Mouse (Mus musculus) hindbrain, embryonic 11.5 days (tissue): Measurements from ENCODE around the gene Gm9044. TPM values are rescaled to one million over a fixed set of nuclear protein-coding genes. Genes with fewer than 3 reads are reported as not detected.
"Not testable (repeated sequence)": the region's sequence is repeated elsewhere in the genome, so short reads cannot be mapped to it uniquely, and the experiment has no call there.

Source experiments
- ATAC-seq: fragments of 200-750 bp; cut with Nextera tagmentation; 2 replicates; pipeline ENCODE4 v1.8.0; 2017; ENCODE audit warnings: mild to moderate bottlenecking, moderate TSS enrichment, moderate library complexity; ENCODE audit not compliant: low FRiP score
- DNase-seq: peaks from one replicate; pipeline ENCODE4 v3.0.0-alpha.2; 2015; ENCODE audit warnings: low spot score
- H3K27ac ChIP-seq: fragments of 300-500 bp; sonication (generic); 2 replicates; pipeline ENCODE4 v1.5.1; 2014; ENCODE audit warnings: mild to moderate bottlenecking, low read depth, low read length
- H3K27me3 ChIP-seq: fragments of 300-500 bp; sonication (generic); 2 replicates; pipeline ENCODE4 v1.6.1; 2014; ENCODE audit warnings: mild to moderate bottlenecking, low read length, moderate library complexity, mixed read lengths; ENCODE audit not compliant: control insufficient read depth, insufficient read depth
- H3K36me3 ChIP-seq: fragments of 300-500 bp; sonication (generic); 2 replicates; pipeline ENCODE4 v1.6.1; 2014; ENCODE audit warnings: mild to moderate bottlenecking, low read length, moderate library complexity, mixed read lengths; ENCODE audit not compliant: control insufficient read depth, insufficient read depth
- H3K4me1 ChIP-seq: fragments of 300-500 bp; sonication (generic); replicated peaks from 2 replicates; pipeline ENCODE4 v1.6.1; 2014; ENCODE audit warnings: low read length, mixed read lengths; ENCODE audit not compliant: control insufficient read depth, insufficient read depth
- H3K4me2 ChIP-seq: fragments of 300-500 bp; sonication (generic); replicated peaks from 2 replicates; pipeline ENCODE4 v1.6.1; 2014; ENCODE audit warnings: mild to moderate bottlenecking, low read depth, low read length
- H3K4me3 ChIP-seq: fragments of 300-500 bp; sonication (generic); 2 replicates; pipeline ENCODE4 v1.5.1; 2014; ENCODE audit warnings: low read depth, low read length
- H3K9ac ChIP-seq: fragments of 300-500 bp; sonication (generic); 2 replicates; pipeline ENCODE4 v1.6.1; 2014; ENCODE audit warnings: low read depth, low read length
- H3K9me3 ChIP-seq: fragments of 300-500 bp; sonication (generic); 2 replicates; pipeline ENCODE4 v1.6.1; 2016; ENCODE audit warnings: low read length; ENCODE audit not compliant: control insufficient read depth
- WGBS: fragments of 180-500 bp; shearing (Covaris S2); extraction: QIAGEN DNeasy Blood & Tissue Kit; methylation state at CpG from one replicate; pipeline ENCODE4 v1.1.7; 2014; 5-methylcytosine and 5-hydroxymethylcytosine counted together
- polyA plus RNA-seq: library from polyadenylated mRNA; unstranded; fragments of >200 nt; fragmentation: Nextera tagmentation; extraction: Ambion mirVana; gene quantifications from 2 replicates; pipeline ENCODE4 v1.2.1, GENCODE M21; 2014

Gm9044 gene
- not detected in 2 replicates for polyA plus RNA-seq

DNA sequence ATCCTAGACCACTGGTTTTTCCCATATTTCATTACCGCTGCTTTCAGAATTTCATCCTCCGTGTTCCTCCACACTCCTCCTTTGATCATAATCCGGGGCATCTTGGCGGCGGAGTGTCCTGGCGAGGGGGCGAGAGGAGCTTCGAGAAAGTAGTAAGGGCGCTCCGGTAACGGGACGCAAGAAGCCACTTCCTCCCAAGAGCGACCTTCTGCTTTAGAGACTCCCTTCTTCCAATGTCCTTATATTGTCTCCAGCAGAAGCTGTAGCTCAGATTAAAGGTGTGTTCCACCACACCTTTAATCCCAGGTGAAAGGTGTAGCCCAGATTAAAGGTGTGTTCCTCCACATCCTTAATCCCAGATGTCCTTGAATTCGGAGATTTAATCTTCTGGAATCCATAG, at the start of gene Gm9044:
Gene Gm9044 (minus strand): TSS at position 101 of the 400 bp plus-strand sequence.
- not testable (repeated sequence) for H3K4me3 ChIP-seq, DNase-seq, H3K4me2 ChIP-seq, H3K27me3 ChIP-seq, H3K27ac ChIP-seq, H3K4me1 ChIP-seq, ATAC-seq, H3K9me3 ChIP-seq, H3K9ac ChIP-seq, H3K36me3 ChIP-seq
- WGBS: no CpG with 5 or more reads among the region's 14 CpGs

DNA sequence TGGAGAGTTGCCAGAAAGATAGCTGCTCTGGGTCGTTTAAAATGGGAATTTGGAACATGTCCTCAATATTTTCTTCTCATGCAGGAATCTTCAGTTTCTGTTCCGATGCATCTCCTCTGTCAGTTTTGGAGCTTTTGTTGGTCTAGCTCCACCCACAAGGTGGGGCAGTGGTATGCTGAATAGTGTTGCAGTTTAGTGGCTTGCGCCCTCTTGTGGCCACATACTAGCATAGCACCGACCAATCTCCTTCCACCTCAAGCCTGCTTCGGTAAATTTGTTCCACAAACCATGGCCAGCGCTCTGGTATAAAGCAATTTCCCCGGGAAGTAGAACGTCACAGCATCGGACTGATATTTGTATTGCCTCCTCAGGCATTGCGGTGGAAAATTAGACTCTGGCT, 38.2 kb upstream of the Gm9044 start:
- Histone ChIP-seq H3K9ac (no peak overlapping the region), H3K4me2 (peak overlapping the region; percentile 15; the same call in 1 of the 2 replicates), H3K4me1 (no peaks in the 10 kb centered on the region), H3K36me3 (no peaks in the 10 kb centered on the region), H3K27me3 (no peaks in the 10 kb centered on the region), H3K4me3 (no peak overlapping the region), H3K27ac (no peak overlapping the region), H3K9me3 (no peaks in the 10 kb centered on the region)
- peak; percentile 93 for ATAC-seq
- peak; percentile 91 for DNase-seq
- WGBS: 11% methylated on average over 10 of the region's 10 CpGs

DNA sequence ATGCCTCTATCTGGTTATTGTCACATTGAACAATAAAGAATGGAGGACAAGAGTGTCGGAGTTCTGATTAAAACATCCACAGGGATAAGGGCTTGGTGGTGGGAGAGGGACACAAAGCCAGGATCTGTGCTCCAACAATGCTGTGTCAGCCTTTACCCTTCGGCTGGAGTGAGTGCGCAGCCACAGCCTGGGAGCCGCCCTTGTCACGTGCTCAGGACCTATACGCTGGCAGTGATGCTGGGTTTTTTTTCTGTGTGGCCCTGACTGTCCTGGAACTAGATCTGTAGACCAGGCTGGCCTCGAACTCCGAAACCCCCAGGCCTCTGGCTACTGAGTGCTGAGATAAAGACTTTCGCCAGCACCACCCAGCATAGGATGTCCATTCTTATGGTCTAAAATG, 37.3 kb upstream of the Gm9044 start:
- DNase-seq (no peak), ATAC-seq (no peak)
- no peaks in the 10 kb centered on the region for H3K27me3 ChIP-seq
- 90% methylated on average over 9 of the region's 9 CpGs for WGBS
- H3K4me3 ChIP-seq: no peak overlapping the region
- H3K27ac ChIP-seq: no peak overlapping the region
- no peaks in the 10 kb centered on the region for H3K9me3 ChIP-seq
- H3K36me3 ChIP-seq: no peaks in the 10 kb centered on the region
- no peak overlapping the region for H3K9ac ChIP-seq
- H3K4me2 ChIP-seq: no peak overlapping the region
- no peaks in the 10 kb centered on the region for H3K4me1 ChIP-seq

DNA sequence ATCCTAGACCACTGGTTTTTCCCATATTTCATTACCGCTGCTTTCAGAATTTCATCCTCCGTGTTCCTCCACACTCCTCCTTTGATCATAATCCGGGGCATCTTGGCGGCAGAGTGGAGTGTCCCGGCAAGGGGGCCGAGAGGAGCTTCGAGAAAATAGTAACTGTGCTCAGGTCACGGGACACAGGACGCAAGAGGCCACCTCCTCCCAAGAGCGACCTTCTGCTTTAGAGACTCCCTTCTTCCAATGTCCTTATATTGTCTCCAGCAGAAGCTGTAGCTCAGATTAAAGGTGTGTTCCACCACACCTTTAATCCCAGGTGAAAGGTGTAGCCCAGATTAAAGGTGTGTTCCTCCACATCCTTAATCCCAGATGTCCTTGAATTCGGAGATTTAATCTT, 21.8 kb upstream of the Gm9044 start, which contains the start of gene Gm9049:
Gene Gm9049 (minus strand): TSS at position 101 of the 400 bp plus-strand sequence.
- not testable (repeated sequence) for H3K4me1 ChIP-seq, H3K4me2 ChIP-seq, H3K27me3 ChIP-seq, H3K36me3 ChIP-seq, H3K9me3 ChIP-seq, H3K9ac ChIP-seq, H3K27ac ChIP-seq, ATAC-seq, DNase-seq, H3K4me3 ChIP-seq
- 100% methylated on average over 1 of the region's 11 CpGs for WGBS

DNA sequence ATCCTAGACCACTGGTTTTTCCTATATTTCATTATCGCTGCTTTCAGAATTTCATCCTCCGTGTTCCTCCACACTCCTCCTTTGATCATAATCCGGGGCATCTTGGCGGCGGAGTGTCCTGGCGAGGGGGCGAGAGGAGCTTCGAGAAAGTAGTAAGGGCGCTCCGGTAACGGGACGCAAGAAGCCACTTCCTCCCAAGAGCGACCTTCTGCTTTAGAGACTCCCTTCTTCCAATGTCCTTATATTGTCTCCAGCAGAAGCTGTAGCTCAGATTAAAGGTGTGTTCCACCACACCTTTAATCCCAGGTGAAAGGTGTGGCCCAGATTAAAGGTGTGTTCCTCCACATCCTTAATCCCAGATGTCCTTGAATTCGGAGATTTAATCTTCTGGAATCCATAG, 16.4 kb upstream of the Gm9044 start, which contains the start of gene Gm9048:
Gene Gm9048 (minus strand): TSS at position 101 of the 400 bp plus-strand sequence.
- not testable (repeated sequence) for H3K9me3 ChIP-seq, H3K27ac ChIP-seq, H3K27me3 ChIP-seq, H3K9ac ChIP-seq, DNase-seq, H3K4me1 ChIP-seq, H3K36me3 ChIP-seq, H3K4me3 ChIP-seq, H3K4me2 ChIP-seq, ATAC-seq
- WGBS: 100% methylated on average over 1 of the region's 14 CpGs

- H3K4me2 ChIP-seq, H3K36me3 ChIP-seq, H3K9me3 ChIP-seq, DNase-seq, H3K4me1 ChIP-seq, H3K4me3 ChIP-seq, H3K9ac ChIP-seq, ATAC-seq, H3K27ac ChIP-seq, H3K27me3 ChIP-seq: not testable (repeated sequence)
- no CpG with 5 or more reads among the region's 14 CpGs for WGBS
These were observed 10.9 kb upstream of the Gm9044 start, which contains the start of gene Gm9046 for GRCm38 (mm10) chr10:118343155-118343554. Gene Gm9046, minus strand, starts transcription at chr10:118343255.

DNA sequence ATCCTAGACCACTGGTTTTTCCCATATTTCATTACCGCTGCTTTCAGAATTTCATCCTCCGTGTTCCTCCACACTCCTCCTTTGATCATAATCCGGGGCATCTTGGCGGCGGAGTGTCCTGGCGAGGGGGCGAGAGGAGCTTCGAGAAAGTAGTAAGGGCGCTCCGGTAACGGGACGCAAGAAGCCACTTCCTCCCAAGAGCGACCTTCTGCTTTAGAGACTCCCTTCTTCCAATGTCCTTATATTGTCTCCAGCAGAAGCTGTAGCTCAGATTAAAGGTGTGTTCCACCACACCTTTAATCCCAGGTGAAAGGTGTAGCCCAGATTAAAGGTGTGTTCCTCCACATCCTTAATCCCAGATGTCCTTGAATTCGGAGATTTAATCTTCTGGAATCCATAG, 5.5 kb upstream of the Gm9044 start, which contains the start of gene Gm9045:
Gene Gm9045 (minus strand): TSS at position 101 of the 400 bp plus-strand sequence.
- not testable (repeated sequence) for H3K4me3 ChIP-seq, H3K27ac ChIP-seq, H3K9ac ChIP-seq, H3K36me3 ChIP-seq, ATAC-seq, H3K27me3 ChIP-seq, DNase-seq, H3K4me2 ChIP-seq, H3K9me3 ChIP-seq, H3K4me1 ChIP-seq
- WGBS: no CpG with 5 or more reads among the region's 14 CpGs

DNA sequence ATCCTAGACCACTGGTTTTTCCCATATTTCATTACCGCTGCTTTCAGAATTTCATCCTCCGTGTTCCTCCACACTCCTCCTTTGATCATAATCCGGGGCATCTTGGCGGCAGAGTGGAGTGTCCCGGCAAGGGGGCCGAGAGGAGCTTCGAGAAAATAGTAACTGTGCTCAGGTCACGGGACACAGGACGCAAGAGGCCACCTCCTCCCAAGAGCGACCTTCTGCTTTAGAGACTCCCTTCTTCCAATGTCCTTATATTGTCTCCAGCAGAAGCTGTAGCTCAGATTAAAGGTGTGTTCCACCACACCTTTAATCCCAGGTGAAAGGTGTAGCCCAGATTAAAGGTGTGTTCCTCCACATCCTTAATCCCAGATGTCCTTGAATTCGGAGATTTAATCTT, 5.3 kb downstream of the Gm9044 start, which contains the start of gene Gm9040:
Gene Gm9040 (minus strand): TSS at position 101 of the 400 bp plus-strand sequence.
- not testable (repeated sequence) for H3K27ac ChIP-seq, DNase-seq, H3K9me3 ChIP-seq, H3K36me3 ChIP-seq, H3K27me3 ChIP-seq, H3K9ac ChIP-seq, ATAC-seq, H3K4me2 ChIP-seq, H3K4me1 ChIP-seq, H3K4me3 ChIP-seq
- no CpG with 5 or more reads among the region's 11 CpGs for WGBS

- 87% methylated on average over 8 of the region's 8 CpGs for WGBS
- Histone ChIP-seq H3K9ac (no peak overlapping the region), H3K27ac (no peak overlapping the region), H3K36me3 (no peaks in the 10 kb centered on the region), H3K4me2 (no peak overlapping the region), H3K4me1 (no peaks in the 10 kb centered on the region), H3K9me3 (no peaks in the 10 kb centered on the region), H3K27me3 (no peaks in the 10 kb centered on the region), H3K4me3 (no peak overlapping the region)
- DNase-seq (no peak), ATAC-seq (no peak)
These were observed 13.2 kb downstream of the Gm9044 start for GRCm38 (mm10) chr10:118319024-118319423.
